Mouse (Mus musculus): ENCODE measurements at regions not wholly inside any gene's neighbourhood (a gene's known extent, or its start where the extent isn't known, plus 50 kb on each side); places are given as distances from the start of the nearest gene placed in this dataset.

GRCm38 (mm10) chr13:37120219-37120618 is 70.2 kb upstream of the F13a1 start:
- H3K4me3 ChIP-seq (replicated peaks): no peak overlapping the region
- H3K27me3 ChIP-seq (replicated peaks): no peaks in the 10 kb centered on the region
- peaks cover 52% of the 10 kb centered on the region for H3K4me1 ChIP-seq
- peaks cover 2% of the 10 kb centered on the region for H3K36me3 ChIP-seq (replicated peaks; ENCODE audit: low read length)
- no peaks in the 10 kb centered on the region for H3K9me3 ChIP-seq
- TF ChIP-seq GATA1 (IDR thresholded peaks at IDR 0.05; ENCODE audit: borderline replicate concordance, low read length): no peak
- no peak for TF ChIP-seq FLI1 (IDR thresholded peaks at IDR 0.05; ENCODE audit: low read length)

- no peak overlapping the region for H3K4me3 ChIP-seq (replicated peaks)
- no peaks in the 10 kb centered on the region for H3K9me3 ChIP-seq
- H3K27me3 ChIP-seq (replicated peaks): no peaks in the 10 kb centered on the region
- TF ChIP-seq GATA1 (IDR thresholded peaks at IDR 0.05; ENCODE audit: borderline replicate concordance, low read length) (no peak), FLI1 (IDR thresholded peaks at IDR 0.05; ENCODE audit: low read length) (no peak)
- peaks cover 2% of the 10 kb centered on the region for H3K36me3 ChIP-seq (replicated peaks; ENCODE audit: low read length)
- peaks cover 77% of the 10 kb centered on the region for H3K4me1 ChIP-seq
Observed at GRCm38 (mm10) chr13:37114324-37114723, 64.3 kb upstream of the F13a1 start.

GRCm38 (mm10) chr13:37111747-37112146 is 61.7 kb upstream of the F13a1 start:
- H3K9me3 ChIP-seq: no peaks in the 10 kb centered on the region
- no peaks in the 10 kb centered on the region for H3K36me3 ChIP-seq (replicated peaks; ENCODE audit: low read length)
- H3K4me1 ChIP-seq: peaks cover 90% of the 10 kb centered on the region
- no peaks in the 10 kb centered on the region for H3K27me3 ChIP-seq (replicated peaks)
- no peak overlapping the region for H3K4me3 ChIP-seq (replicated peaks)
- TF ChIP-seq FLI1 (IDR thresholded peaks at IDR 0.05; ENCODE audit: low read length): no peak
- TF ChIP-seq GATA1 (IDR thresholded peaks at IDR 0.05; ENCODE audit: borderline replicate concordance, low read length): no peak

GRCm38 (mm10) chr13:37107721-37108120 is 57.7 kb upstream of the F13a1 start:
- Histone ChIP-seq H3K4me3 (replicated peaks) (no peak overlapping the region), H3K36me3 (replicated peaks; ENCODE audit: low read length) (no peaks in the 10 kb centered on the region), H3K4me1 (peaks cover 70% of the 10 kb centered on the region), H3K9me3 (no peaks in the 10 kb centered on the region), H3K27me3 (replicated peaks) (no peaks in the 10 kb centered on the region)
- TF ChIP-seq FLI1 (IDR thresholded peaks at IDR 0.05; ENCODE audit: low read length) (no peak), GATA1 (IDR thresholded peaks at IDR 0.05; ENCODE audit: borderline replicate concordance, low read length) (no peak)

GRCm38 (mm10) chr13:37106009-37106408 is 56.0 kb upstream of the F13a1 start:
- no peaks in the 10 kb centered on the region for H3K36me3 ChIP-seq (replicated peaks; ENCODE audit: low read length)
- TF ChIP-seq GATA1 (IDR thresholded peaks at IDR 0.05; ENCODE audit: borderline replicate concordance, low read length) (no peak), FLI1 (IDR thresholded peaks at IDR 0.05; ENCODE audit: low read length) (no peak)
- no peaks in the 10 kb centered on the region for H3K27me3 ChIP-seq (replicated peaks)
- H3K4me1 ChIP-seq: peaks cover 71% of the 10 kb centered on the region
- H3K9me3 ChIP-seq: no peaks in the 10 kb centered on the region
- H3K4me3 ChIP-seq (replicated peaks): no peak overlapping the region

- Histone ChIP-seq H3K27me3 (replicated peaks) (no peaks in the 10 kb centered on the region), H3K9me3 (0 out of 2 replicates have a peak, but pooled peaks cover under 1% of the 10 kb centered on the region), H3K4me1 (peaks cover 71% of the 10 kb centered on the region), H3K4me3 (replicated peaks) (no peak overlapping the region), H3K36me3 (replicated peaks; ENCODE audit: low read length) (peaks cover 4% of the 10 kb centered on the region)
- TF ChIP-seq FLI1 (IDR thresholded peaks at IDR 0.05; ENCODE audit: low read length) (no peak), GATA1 (IDR thresholded peaks at IDR 0.05; ENCODE audit: borderline replicate concordance, low read length) (no peak)
Observed at GRCm38 (mm10) chr13:37104410-37105294, 54.6 kb upstream of the F13a1 start.

GRCm38 (mm10) chr13:37103741-37104296 is 53.8 kb upstream of the F13a1 start:
- no peak for TF ChIP-seq FLI1 (IDR thresholded peaks at IDR 0.05; ENCODE audit: low read length)
- no peak for TF ChIP-seq GATA1 (IDR thresholded peaks at IDR 0.05; ENCODE audit: borderline replicate concordance, low read length)

GRCm38 (mm10) chr13:37101755-37102154 is 51.7 kb upstream of the F13a1 start:
- Histone ChIP-seq H3K9me3 (peaks cover 10% of the 10 kb centered on the region), H3K27me3 (replicated peaks) (no peaks in the 10 kb centered on the region), H3K4me1 (peaks cover 63% of the 10 kb centered on the region), H3K36me3 (replicated peaks; ENCODE audit: low read length) (peaks cover 13% of the 10 kb centered on the region), H3K4me3 (replicated peaks) (no peak overlapping the region)
- no peak for TF ChIP-seq FLI1 (IDR thresholded peaks at IDR 0.05; ENCODE audit: low read length)
- no peak for TF ChIP-seq GATA1 (IDR thresholded peaks at IDR 0.05; ENCODE audit: borderline replicate concordance, low read length)

More at GRCm38 (mm10) chr13:37103741-37104296, 53.8 kb upstream of the F13a1 start:
- Histone ChIP-seq H3K4me3 (replicated peaks) (no peak overlapping the region), H3K27me3 (replicated peaks) (no peaks in the 10 kb centered on the region), H3K4me1 (peaks cover 67% of the 10 kb centered on the region), H3K36me3 (replicated peaks; ENCODE audit: low read length) (peaks cover 12% of the 10 kb centered on the region), H3K9me3 (peaks cover 8% of the 10 kb centered on the region)

All from megakaryocyte, embryonic 14.5 days (primary cell).